Mouse (Mus musculus): ENCODE data around the gene Zpr1. TPM values are rescaled to one million over a fixed set of nuclear protein-coding genes. Genes with fewer than 3 reads are reported as not detected.

The Zpr1 gene
- polyA plus RNA-seq, 1 experiment from 2014 or later = 70.2 TPM

GRCm38 (mm10) chr9:46230450-46230975 lies 42.4 kb upstream of the Zpr1 start:
- DNase-seq (ENCODE audit: low spot score) (peak; percentile 71), ATAC-seq (replicated peaks; ENCODE audit: low FRiP score, low TSS enrichment, low read depth) (0 out of 2 replicates have a peak, but pooled peaks have one; percentile 7)
- H3K36me3 ChIP-seq (ENCODE audit: control insufficient read depth, insufficient read depth, low read length) = no peaks in the 10 kb centered on the region
- H3K27me3 ChIP-seq (replicated peaks; ENCODE audit: control insufficient read depth, insufficient read depth, low read length) = no peaks in the 10 kb centered on the region
- H3K4me3 ChIP-seq (ENCODE audit: low read depth, low read length) = peak overlapping the region; percentile 48
- peak overlapping the region; percentile 50 for H3K9ac ChIP-seq (ENCODE audit: low read length)
- 0 out of 2 replicates have a peak, but pooled peaks cover 7% of the 10 kb centered on the region for H3K4me1 ChIP-seq (replicated peaks; ENCODE audit: control insufficient read depth, insufficient read depth, low read length)
- peak overlapping the region; percentile 89 for H3K4me2 ChIP-seq (ENCODE audit: low read length)
- H3K9me3 ChIP-seq (ENCODE audit: control insufficient read depth, low read length) = no peaks in the 10 kb centered on the region
- 10% methylated on average over 13 of the region's 13 CpGs for WGBS
- peak overlapping the region; percentile 22; the same call in 1 of the 2 replicates for H3K27ac ChIP-seq (ENCODE audit: low read depth)

- DNase-seq (ENCODE audit: low spot score) = no peak
- H3K27me3 ChIP-seq (replicated peaks; ENCODE audit: control insufficient read depth, insufficient read depth, low read length) = no peaks in the 10 kb centered on the region
- ATAC-seq (replicated peaks; ENCODE audit: low FRiP score, low TSS enrichment, low read depth) = no peak; the same call in 1 of the 2 replicates
- H3K9ac ChIP-seq (ENCODE audit: low read length) = no peak overlapping the region
- H3K36me3 ChIP-seq (ENCODE audit: control insufficient read depth, insufficient read depth, low read length) = no peaks in the 10 kb centered on the region
- no peak overlapping the region for H3K27ac ChIP-seq (ENCODE audit: low read depth)
- 71% methylated on average over 6 of the region's 6 CpGs for WGBS
- 0 out of 2 replicates have a peak, but pooled peaks cover 5% of the 10 kb centered on the region for H3K4me1 ChIP-seq (replicated peaks; ENCODE audit: control insufficient read depth, insufficient read depth, low read length)
- H3K4me2 ChIP-seq (ENCODE audit: low read length) = no peak overlapping the region
- H3K4me3 ChIP-seq (ENCODE audit: low read depth, low read length) = no peak overlapping the region
- no peaks in the 10 kb centered on the region for H3K9me3 ChIP-seq (ENCODE audit: control insufficient read depth, low read length)
These were observed 37.7 kb upstream of the Zpr1 start for GRCm38 (mm10) chr9:46235196-46235595.

GRCm38 (mm10) chr9:46235596-46235648 lies 37.4 kb upstream of the Zpr1 start, which contains the start of gene Apoc3:
Gene Apoc3, minus strand, starts transcription at chr9:46235636.
- ATAC-seq (replicated peaks; ENCODE audit: low FRiP score, low TSS enrichment, low read depth) = no peak
- H3K4me3 ChIP-seq (ENCODE audit: low read depth, low read length) = no peak within 1 kb of the TSS

GRCm38 (mm10) chr9:46235649-46236048 lies 37.2 kb upstream of the Zpr1 start:
- WGBS = 49% methylated on average over 4 of the region's 4 CpGs
- 0 out of 2 replicates have a peak, but pooled peaks cover under 1% of the 10 kb centered on the region for H3K4me1 ChIP-seq (replicated peaks; ENCODE audit: control insufficient read depth, insufficient read depth, low read length)
- H3K4me3 ChIP-seq (ENCODE audit: low read depth, low read length) = no peak overlapping the region
- H3K36me3 ChIP-seq (ENCODE audit: control insufficient read depth, insufficient read depth, low read length) = no peaks in the 10 kb centered on the region
- no peak overlapping the region for H3K9ac ChIP-seq (ENCODE audit: low read length)
- no peak overlapping the region for H3K27ac ChIP-seq (ENCODE audit: low read depth)
- 0 out of 2 replicates have a peak, but pooled peaks have one; percentile 28 for ATAC-seq (replicated peaks; ENCODE audit: low FRiP score, low TSS enrichment, low read depth)
- no peaks in the 10 kb centered on the region for H3K27me3 ChIP-seq (replicated peaks; ENCODE audit: control insufficient read depth, insufficient read depth, low read length)
- H3K9me3 ChIP-seq (ENCODE audit: control insufficient read depth, low read length) = no peaks in the 10 kb centered on the region
- no peak overlapping the region for H3K4me2 ChIP-seq (ENCODE audit: low read length)
- DNase-seq (ENCODE audit: low spot score) = no peak

More at GRCm38 (mm10) chr9:46235596-46235648, 37.4 kb upstream of the Zpr1 start, which contains the start of gene Apoc3:
- 0 out of 2 replicates have a peak, but pooled peaks cover 3% of the 10 kb centered on the region for H3K4me1 ChIP-seq (replicated peaks; ENCODE audit: control insufficient read depth, insufficient read depth, low read length)
- no peaks in the 10 kb centered on the region for H3K36me3 ChIP-seq (ENCODE audit: control insufficient read depth, insufficient read depth, low read length)
- H3K9ac ChIP-seq (ENCODE audit: low read length) = no peak within 1 kb of the TSS
- no peaks in the 10 kb centered on the region for H3K9me3 ChIP-seq (ENCODE audit: control insufficient read depth, low read length)
- no peak for DNase-seq (ENCODE audit: low spot score)
- no peak within 1 kb of the TSS for H3K4me2 ChIP-seq (ENCODE audit: low read length)
- H3K27ac ChIP-seq (ENCODE audit: low read depth) = no peak within 1 kb of the TSS
- H3K27me3 ChIP-seq (replicated peaks; ENCODE audit: control insufficient read depth, insufficient read depth, low read length) = no peaks in the 10 kb centered on the region

GRCm38 (mm10) chr9:46238850-46239249 lies 34.0 kb upstream of the Zpr1 start:
- H3K27me3 ChIP-seq (replicated peaks; ENCODE audit: control insufficient read depth, insufficient read depth, low read length) = no peaks in the 10 kb centered on the region
- 88% methylated on average over 7 of the region's 7 CpGs for WGBS

GRCm38 (mm10) chr9:46240526-46241153 lies 32.2 kb upstream of the Zpr1 start, which contains the start of gene Apoa4:
Gene Apoa4, plus strand, starts transcription at chr9:46240696.
- H3K4me1 ChIP-seq (replicated peaks; ENCODE audit: control insufficient read depth, insufficient read depth, low read length) = 0 out of 2 replicates have a peak, but pooled peaks cover 3% of the 10 kb centered on the region
- no peak within 1 kb of the TSS for H3K4me3 ChIP-seq (ENCODE audit: low read depth, low read length)
- no peaks in the 10 kb centered on the region for H3K27me3 ChIP-seq (replicated peaks; ENCODE audit: control insufficient read depth, insufficient read depth, low read length)
- WGBS = 54% methylated on average over 7 of the region's 7 CpGs
- H3K9ac ChIP-seq (ENCODE audit: low read length) = no peak within 1 kb of the TSS
- H3K36me3 ChIP-seq (ENCODE audit: control insufficient read depth, insufficient read depth, low read length) = no peaks in the 10 kb centered on the region
- ATAC-seq (replicated peaks; ENCODE audit: low FRiP score, low TSS enrichment, low read depth) (no peak), DNase-seq (ENCODE audit: low spot score) (no peak)
- no peaks in the 10 kb centered on the region for H3K9me3 ChIP-seq (ENCODE audit: control insufficient read depth, low read length)
- no peak within 1 kb of the TSS for H3K27ac ChIP-seq (ENCODE audit: low read depth)
- H3K4me2 ChIP-seq (ENCODE audit: low read length) = no peak within 1 kb of the TSS

More at GRCm38 (mm10) chr9:46238850-46239249, 34.0 kb upstream of the Zpr1 start:
- 0 out of 2 replicates have a peak, but pooled peaks cover 3% of the 10 kb centered on the region for H3K4me1 ChIP-seq (replicated peaks; ENCODE audit: control insufficient read depth, insufficient read depth, low read length)
- H3K36me3 ChIP-seq (ENCODE audit: control insufficient read depth, insufficient read depth, low read length) = no peaks in the 10 kb centered on the region
- H3K9ac ChIP-seq (ENCODE audit: low read length) = no peak overlapping the region
- H3K4me2 ChIP-seq (ENCODE audit: low read length) = no peak overlapping the region
- H3K27ac ChIP-seq (ENCODE audit: low read depth) = no peak overlapping the region
- no peaks in the 10 kb centered on the region for H3K9me3 ChIP-seq (ENCODE audit: control insufficient read depth, low read length)
- H3K4me3 ChIP-seq (ENCODE audit: low read depth, low read length) = no peak overlapping the region
- ATAC-seq (replicated peaks; ENCODE audit: low FRiP score, low TSS enrichment, low read depth) (no peak), DNase-seq (ENCODE audit: low spot score) (no peak)

GRCm38 (mm10) chr9:46241818-46242217 lies 31.0 kb upstream of the Zpr1 start:
- H3K4me2 ChIP-seq (ENCODE audit: low read length) = no peak overlapping the region
- 51% methylated on average over 2 of the region's 2 CpGs for WGBS
- no peaks in the 10 kb centered on the region for H3K27me3 ChIP-seq (replicated peaks; ENCODE audit: control insufficient read depth, insufficient read depth, low read length)
- H3K4me1 ChIP-seq (replicated peaks; ENCODE audit: control insufficient read depth, insufficient read depth, low read length) = 0 out of 2 replicates have a peak, but pooled peaks cover 3% of the 10 kb centered on the region
- DNase-seq (ENCODE audit: low spot score) (no peak), ATAC-seq (replicated peaks; ENCODE audit: low FRiP score, low TSS enrichment, low read depth) (peak; percentile 64)
- H3K4me3 ChIP-seq (ENCODE audit: low read depth, low read length) = no peak overlapping the region
- H3K9me3 ChIP-seq (ENCODE audit: control insufficient read depth, low read length) = no peaks in the 10 kb centered on the region
- no peak overlapping the region for H3K9ac ChIP-seq (ENCODE audit: low read length)
- no peaks in the 10 kb centered on the region for H3K36me3 ChIP-seq (ENCODE audit: control insufficient read depth, insufficient read depth, low read length)
- no peak overlapping the region for H3K27ac ChIP-seq (ENCODE audit: low read depth)

- H3K27ac ChIP-seq (ENCODE audit: low read depth) = no peak overlapping the region
- ATAC-seq (replicated peaks; ENCODE audit: low FRiP score, low TSS enrichment, low read depth) = no peak
- H3K4me2 ChIP-seq (ENCODE audit: low read length) = no peak overlapping the region
- H3K4me3 ChIP-seq (ENCODE audit: low read depth, low read length) = no peak overlapping the region
- H3K27me3 ChIP-seq (replicated peaks; ENCODE audit: control insufficient read depth, insufficient read depth, low read length) = no peaks in the 10 kb centered on the region
- H3K4me1 ChIP-seq (replicated peaks; ENCODE audit: control insufficient read depth, insufficient read depth, low read length) = 0 out of 2 replicates have a peak, but pooled peaks cover 3% of the 10 kb centered on the region
- DNase-seq (ENCODE audit: low spot score) = no peak
- H3K9me3 ChIP-seq (ENCODE audit: control insufficient read depth, low read length) = no peaks in the 10 kb centered on the region
- WGBS = 73% methylated on average over 4 of the region's 4 CpGs
- H3K9ac ChIP-seq (ENCODE audit: low read length) = no peak overlapping the region
- H3K36me3 ChIP-seq (ENCODE audit: control insufficient read depth, insufficient read depth, low read length) = no peaks in the 10 kb centered on the region
These were observed 29.7 kb upstream of the Zpr1 start for GRCm38 (mm10) chr9:46243122-46243521.

GRCm38 (mm10) chr9:46243584-46243983 lies 29.3 kb upstream of the Zpr1 start:
- 63% methylated on average over 8 of the region's 8 CpGs for WGBS
- Histone ChIP-seq H3K36me3 (ENCODE audit: control insufficient read depth, insufficient read depth, low read length) (no peaks in the 10 kb centered on the region), H3K9me3 (ENCODE audit: control insufficient read depth, low read length) (no peaks in the 10 kb centered on the region), H3K27me3 (replicated peaks; ENCODE audit: control insufficient read depth, insufficient read depth, low read length) (no peaks in the 10 kb centered on the region), H3K27ac (ENCODE audit: low read depth) (no peak overlapping the region), H3K4me3 (ENCODE audit: low read depth, low read length) (no peak overlapping the region), H3K4me2 (ENCODE audit: low read length) (no peak overlapping the region), H3K9ac (ENCODE audit: low read length) (no peak overlapping the region), H3K4me1 (replicated peaks; ENCODE audit: control insufficient read depth, insufficient read depth, low read length) (0 out of 2 replicates have a peak, but pooled peaks cover 3% of the 10 kb centered on the region)
- ATAC-seq (replicated peaks; ENCODE audit: low FRiP score, low TSS enrichment, low read depth) = no peak
- no peak for DNase-seq (ENCODE audit: low spot score)

Data from intestine, embryonic 14.5 days (tissue).